In the genomic region with DNA sequence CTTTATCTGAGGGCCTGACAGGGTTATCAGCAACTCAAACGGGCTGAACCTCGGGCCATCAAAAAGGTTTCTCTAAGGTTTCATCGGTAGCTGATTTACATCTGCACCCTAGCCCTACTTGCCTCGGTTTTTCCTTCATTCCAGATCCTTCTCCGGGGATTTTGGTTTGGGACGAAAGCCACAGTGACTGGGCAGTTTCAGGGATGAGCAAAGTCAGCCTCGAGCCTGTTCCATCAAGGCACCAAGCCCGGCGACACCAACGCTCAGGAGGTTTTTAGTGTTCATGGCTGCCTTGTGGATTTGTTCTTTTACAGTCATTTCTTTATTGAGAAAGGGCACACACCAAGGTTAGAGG, we compare ENCODE assay signal across 7 mouse cellular contexts.
DNase-seq lines count a peak whose midpoint lies in the region; ATAC-seq lines count a peak whose summit lies in the region.

No protein-coding gene starts in this region.

- DNase-seq in lung, postnatal 36 days, result no peak
- no peak for DNase-seq in spleen, postnatal 36 days (ENCODE audit: low spot score in 2 of 2)
- DNase-seq in retina, embryonic 14.5 days (ENCODE audit: low spot score), result no peak

- no peaks in the 10 kb centered on the region for H3K9me3 ChIP-seq in lung, embryonic 15.5 days
- H3K9me3 ChIP-seq in forebrain, embryonic 13.5 days (replicated peaks), result no peaks in the 10 kb centered on the region
- no peaks in the 10 kb centered on the region for H3K9me3 ChIP-seq in limb, embryonic 15.5 days
- no peaks in the 10 kb centered on the region for H3K9me3 ChIP-seq in stomach, embryonic 15.5 days

- H3K4me2 ChIP-seq in lung, embryonic 15.5 days, result peak overlapping the region; percentile 59
- H3K4me2 ChIP-seq in forebrain, embryonic 13.5 days, result peak overlapping the region; percentile 64
- H3K4me2 ChIP-seq in limb, embryonic 15.5 days, result peak overlapping the region; percentile 60
- peak overlapping the region; percentile 58 for H3K4me2 ChIP-seq in stomach, embryonic 15.5 days

- peak overlapping the region; percentile 78 for H3K27ac ChIP-seq in lung, embryonic 15.5 days
- no peak overlapping the region for H3K27ac ChIP-seq in forebrain, embryonic 13.5 days
- peak overlapping the region; percentile 83 for H3K27ac ChIP-seq in limb, embryonic 15.5 days
- peak overlapping the region; percentile 95 for H3K27ac ChIP-seq in stomach, embryonic 15.5 days

- 27% methylated on average over 10 of the region's 10 CpGs for WGBS in lung, embryonic 15.5 days
- 9% methylated on average over 10 of the region's 10 CpGs for WGBS in forebrain, embryonic 13.5 days
- 16% methylated on average over 10 of the region's 10 CpGs for WGBS in limb, embryonic 15.5 days
- 25% methylated on average over 10 of the region's 10 CpGs for WGBS in stomach, embryonic 15.5 days

- no peak for ATAC-seq in lung, embryonic 15.5 days (ENCODE audit: borderline replicate concordance, extremely low read depth, low FRiP score, low TSS enrichment)
- no peak for ATAC-seq in forebrain, embryonic 13.5 days
- ATAC-seq in limb, embryonic 15.5 days (ENCODE audit: insufficient number of reproducible peaks, low FRiP score, low TSS enrichment, low read depth), result no peak
- no peak for ATAC-seq in stomach, embryonic 15.5 days (ENCODE audit: insufficient read depth, low FRiP score, low read depth)

- peak overlapping the region; percentile 21; the same call in 1 of the 2 replicates for H3K4me3 ChIP-seq in lung, embryonic 15.5 days
- peak overlapping the region; percentile 31; the same call in 1 of the 2 replicates for H3K4me3 ChIP-seq in forebrain, embryonic 13.5 days
- H3K4me3 ChIP-seq in limb, embryonic 15.5 days, result peak overlapping the region; percentile 35
- H3K4me3 ChIP-seq in stomach, embryonic 15.5 days (replicated peaks), result peak overlapping the region; percentile 30

- no peaks in the 10 kb centered on the region for H3K36me3 ChIP-seq in lung, embryonic 15.5 days
- H3K36me3 ChIP-seq in forebrain, embryonic 13.5 days (ENCODE audit: poor library complexity, severe bottlenecking), result no peaks in the 10 kb centered on the region
- H3K36me3 ChIP-seq in limb, embryonic 15.5 days, result no peaks in the 10 kb centered on the region
- H3K36me3 ChIP-seq in stomach, embryonic 15.5 days, result no peaks in the 10 kb centered on the region

- no peaks in the 10 kb centered on the region for H3K27me3 ChIP-seq in lung, embryonic 15.5 days
- peaks cover 20% of the 10 kb centered on the region for H3K27me3 ChIP-seq in forebrain, embryonic 13.5 days
- no peaks in the 10 kb centered on the region for H3K27me3 ChIP-seq in limb, embryonic 15.5 days
- H3K27me3 ChIP-seq in stomach, embryonic 15.5 days (replicated peaks), result no peaks in the 10 kb centered on the region

- H3K9ac ChIP-seq in lung, embryonic 15.5 days, result no peak overlapping the region
- no peak overlapping the region for H3K9ac ChIP-seq in forebrain, embryonic 13.5 days
- H3K9ac ChIP-seq in limb, embryonic 15.5 days, result no peak overlapping the region
- no peak overlapping the region for H3K9ac ChIP-seq in stomach, embryonic 15.5 days

- peaks cover 37% of the 10 kb centered on the region for H3K4me1 ChIP-seq in lung, embryonic 15.5 days
- peaks cover 31% of the 10 kb centered on the region for H3K4me1 ChIP-seq in forebrain, embryonic 13.5 days
- peaks cover 30% of the 10 kb centered on the region for H3K4me1 ChIP-seq in limb, embryonic 15.5 days
- H3K4me1 ChIP-seq in stomach, embryonic 15.5 days, result peaks cover 21% of the 10 kb centered on the region
